Mouse (Mus musculus) kidney, adult 2 months (tissue): Measurements from ENCODE around the gene Psmg4. TPM values are rescaled to one million over a fixed set of nuclear protein-coding genes. Genes with fewer than 3 reads are reported as not detected.

Source experiments
- DNase-seq: peaks from one replicate; pipeline ENCODE4 v3.0.0; 2021
- H3K27ac ChIP-seq: fragments of 200-500 bp; 2 replicates; pipeline ENCODE4 v1.5.1; 2012; ENCODE audit warnings: low read depth, low read length, control low read depth, inconsistent platforms; ENCODE audit not compliant: insufficient read depth
- H3K27me3 ChIP-seq: fragments of 200-500 bp; replicated peaks from 2 replicates; pipeline ENCODE4 v1.6.1; 2012; ENCODE audit warnings: mild to moderate bottlenecking, moderate library complexity, low read length, inconsistent platforms; ENCODE audit not compliant: control insufficient read depth, insufficient read depth
- H3K36me3 ChIP-seq: fragments of 200-500 bp; 2 replicates; pipeline ENCODE4 v1.6.1; 2012; ENCODE audit warnings: mild to moderate bottlenecking, moderate library complexity, low read length, inconsistent platforms; ENCODE audit not compliant: control insufficient read depth, insufficient read depth
- H3K4me1 ChIP-seq: fragments of 200-500 bp; 2 replicates; pipeline ENCODE4 v1.6.1; 2011; ENCODE audit warnings: low read length; ENCODE audit not compliant: control insufficient read depth, insufficient read depth
- H3K4me3 ChIP-seq: fragments of 200-500 bp; 2 replicates; pipeline ENCODE4 v1.5.1; 2011; ENCODE audit warnings: mild to moderate bottlenecking, low read depth, low read length, control low read depth; ENCODE audit not compliant: insufficient read depth
- CTCF ChIP-seq: fragments of 200-500 bp; conservative IDR thresholded peaks from 2 replicates; pipeline ENCODE4 v1.5.1; 2011; ENCODE audit warnings: low read depth, mild to moderate bottlenecking, control low read depth, low read length, moderate library complexity, mixed read lengths; ENCODE audit not compliant: insufficient read depth, insufficient read length
- POLR2A ChIP-seq: fragments of 200-500 bp; IDR thresholded peaks from one replicate; pipeline ENCODE4 v1.6.1; 2011; ENCODE audit warnings: low read depth, low read length, control low read depth
- WGBS: fragments of 180-500 bp; shearing (Covaris S2); methylation state at CpG from one replicate; pipeline ENCODE4 v1.1.7; 2018; 5-methylcytosine and 5-hydroxymethylcytosine counted together
- polyA plus RNA-seq: library from polyadenylated mRNA; depleted of rRNA; stranded (reverse); fragments of >200 nt; gene quantifications from 2 replicates; pipeline ENCODE4 v1.2.3, GENCODE M21; 2012

The Psmg4 gene
- polyA plus RNA-seq, 1 experiment = 88.7 TPM

- no peaks in the 10 kb centered on the region for H3K36me3 ChIP-seq
- H3K27me3 ChIP-seq = no peaks in the 10 kb centered on the region
- H3K4me3 ChIP-seq = no peak overlapping the region
- no peak overlapping the region; the same call in 1 of the 2 replicates for H3K27ac ChIP-seq
- peak; percentile 43 for DNase-seq
- TF ChIP-seq CTCF = no peak
- TF ChIP-seq POLR2A = no peak
- H3K4me1 ChIP-seq = peaks cover 11% of the 10 kb centered on the region
- 60% methylated on average over 9 of the region's 9 CpGs for WGBS
Observed at GRCm38 (mm10) chr13:34128276-34129114, 34.3 kb upstream of the Psmg4 start.

GRCm38 (mm10) chr13:34129485-34130225 lies 33.1 kb upstream of the Psmg4 start:
- H3K36me3 ChIP-seq = no peaks in the 10 kb centered on the region
- H3K4me1 ChIP-seq = peaks cover 9% of the 10 kb centered on the region; the same call in 1 of the 2 replicates
- WGBS = 1% methylated on average over 31 of the region's 31 CpGs
- peak; percentile 76 for DNase-seq
- no peaks in the 10 kb centered on the region for H3K27me3 ChIP-seq
- no peak for TF ChIP-seq CTCF
- TF ChIP-seq POLR2A = no peak
- peak overlapping the region; percentile 66 for H3K4me3 ChIP-seq
- peak overlapping the region; percentile 57 for H3K27ac ChIP-seq

GRCm38 (mm10) chr13:34130226-34130731 lies 32.5 kb upstream of the Psmg4 start, which contains the start of gene Tubb2b:
TSS of gene Tubb2b (minus strand) at chr13:34130466.
- 2% methylated on average over 26 of the region's 26 CpGs for WGBS
- Histone ChIP-seq H3K4me3 (peak within 1 kb of the TSS; percentile 66), H3K27me3 (no peaks in the 10 kb centered on the region), H3K27ac (peak within 1 kb of the TSS; percentile 57), H3K4me1 (peaks cover 7% of the 10 kb centered on the region; the same call in 1 of the 2 replicates), H3K36me3 (no peaks in the 10 kb centered on the region)
- peak; percentile 54 for DNase-seq
- TF ChIP-seq CTCF (no peak), POLR2A (no peak)

GRCm38 (mm10) chr13:34131011-34131707 lies 31.6 kb upstream of the Psmg4 start:
- Histone ChIP-seq H3K4me1 (peaks cover 7% of the 10 kb centered on the region; the same call in 1 of the 2 replicates), H3K4me3 (no peak overlapping the region), H3K27ac (no peak overlapping the region), H3K27me3 (no peaks in the 10 kb centered on the region), H3K36me3 (no peaks in the 10 kb centered on the region)
- DNase-seq = no peak
- TF ChIP-seq CTCF (no peak), POLR2A (no peak)
- WGBS = 19% methylated on average over 24 of the region's 24 CpGs

- Histone ChIP-seq H3K4me1 (peaks cover 7% of the 10 kb centered on the region; the same call in 1 of the 2 replicates), H3K27ac (no peak overlapping the region), H3K36me3 (no peaks in the 10 kb centered on the region), H3K27me3 (no peaks in the 10 kb centered on the region), H3K4me3 (no peak overlapping the region)
- DNase-seq = peak; percentile 28
- WGBS = 20% methylated on average over 10 of the region's 10 CpGs
- TF ChIP-seq CTCF (no peak), POLR2A (no peak)
Observed at GRCm38 (mm10) chr13:34131708-34132060, 31.1 kb upstream of the Psmg4 start.

GRCm38 (mm10) chr13:34132299-34132698 lies 30.5 kb upstream of the Psmg4 start:
- Histone ChIP-seq H3K27me3 (no peaks in the 10 kb centered on the region), H3K27ac (no peak overlapping the region), H3K4me1 (peaks cover 7% of the 10 kb centered on the region; the same call in 1 of the 2 replicates), H3K4me3 (no peak overlapping the region), H3K36me3 (no peaks in the 10 kb centered on the region)
- 30% methylated on average over 15 of the region's 15 CpGs for WGBS
- no peak for DNase-seq
- TF ChIP-seq CTCF (no peak), POLR2A (no peak)
